Mouse (Mus musculus) CD4-positive, CD25-positive, alpha-beta regulatory T cell, adult 2 months (primary cell): ENCODE results near the gene Srrm3.

Source experiments
- DNase-seq: peaks from one replicate; pipeline ENCODE4 v3.0.0-alpha.2; 2012; ENCODE audit warnings: low read depth, low spot score

Gene Srrm3

DNA sequence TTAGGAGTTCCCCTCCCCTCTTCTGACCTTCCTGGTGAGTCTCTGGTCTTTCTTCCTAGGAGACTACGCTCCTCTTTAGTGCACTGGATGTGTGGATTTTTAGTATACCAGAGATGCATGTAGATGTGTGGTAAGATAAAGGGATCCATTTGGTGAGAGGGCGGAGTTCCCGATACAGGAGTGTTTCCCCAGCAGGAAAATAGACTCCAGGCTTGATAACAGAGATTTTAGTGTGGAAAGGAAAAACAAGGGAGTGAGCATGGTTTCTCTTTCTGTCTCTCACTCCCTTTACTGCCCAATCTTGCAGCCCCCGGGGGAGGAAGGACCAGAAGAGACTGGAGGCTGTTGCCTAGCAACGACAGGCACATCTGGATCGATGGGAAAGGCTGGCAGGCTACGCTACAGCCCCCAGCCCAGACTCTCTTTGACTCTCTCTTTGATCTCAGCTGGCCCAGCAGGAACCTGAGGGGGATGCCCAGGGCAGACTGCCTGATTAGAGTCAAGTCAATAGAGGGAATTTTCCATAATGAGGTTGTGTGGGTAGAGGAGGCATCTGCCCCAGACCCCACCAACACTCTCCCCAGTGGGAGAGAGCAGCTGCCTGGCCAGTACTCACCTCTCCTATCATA is 15.7 kb downstream of the Srrm3 start:
- no peak for DNase-seq

DNA sequence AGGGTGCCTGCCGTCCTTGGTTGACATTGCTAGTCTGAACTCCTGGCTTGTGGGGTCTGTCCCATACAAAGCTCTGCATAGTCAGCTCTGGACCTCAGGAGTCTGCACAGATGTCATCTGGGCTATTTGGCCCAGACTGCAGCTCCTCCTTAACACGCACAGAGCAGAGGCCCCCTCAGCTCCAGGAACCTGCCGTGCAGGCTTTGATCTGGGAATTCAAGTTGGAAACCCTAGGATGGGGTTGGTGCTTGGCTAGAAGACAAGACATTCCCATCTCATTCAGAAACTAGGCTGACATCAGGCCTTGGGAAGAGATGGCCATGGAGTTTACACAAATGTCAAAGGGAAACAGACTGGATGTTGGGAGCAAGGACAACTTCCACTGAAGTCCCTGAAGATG is 17.8 kb downstream of the Srrm3 start:
- DNase-seq: no peak

DNA sequence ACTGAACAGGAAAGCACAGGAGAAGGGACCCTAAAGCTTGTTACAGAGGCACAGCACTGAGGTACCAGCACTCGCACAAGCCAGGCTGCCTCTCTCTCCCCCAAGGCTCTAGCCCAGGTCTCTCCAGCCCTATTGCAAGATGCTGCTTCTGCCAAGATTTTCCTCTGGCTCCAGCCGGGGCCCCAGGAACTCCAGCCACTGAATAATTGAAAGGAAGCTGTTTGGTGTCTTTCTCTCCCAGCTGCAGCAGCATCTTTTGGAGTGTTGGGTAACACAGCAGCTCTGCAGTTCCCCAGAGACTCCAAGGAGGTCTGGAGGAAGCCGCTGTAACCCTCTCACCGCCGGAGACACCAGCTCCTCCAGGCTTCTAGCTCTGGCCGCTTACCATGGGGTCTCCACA is 19.5 kb downstream of the Srrm3 start:
- DNase-seq: no peak

DNA sequence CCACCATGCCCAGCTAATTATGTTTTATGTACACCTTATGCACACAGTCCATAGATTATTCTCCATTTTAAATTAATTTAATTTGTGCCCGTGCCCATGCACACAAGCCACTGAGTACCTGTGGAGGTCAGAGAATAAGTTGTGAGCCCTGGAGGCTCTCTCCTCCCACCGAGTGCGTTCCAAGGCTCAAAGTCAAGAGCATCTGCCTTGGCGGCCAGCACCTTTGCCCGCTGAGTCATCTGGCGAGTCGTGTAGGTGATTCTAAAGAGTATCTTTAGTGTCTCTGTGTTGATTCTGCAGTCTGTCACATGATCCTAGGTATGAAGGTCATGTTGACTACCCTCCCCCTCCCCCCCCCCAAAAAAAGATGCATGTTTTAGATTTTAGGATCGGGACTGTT is 22.7 kb downstream of the Srrm3 start:
- no peak for DNase-seq

DNA sequence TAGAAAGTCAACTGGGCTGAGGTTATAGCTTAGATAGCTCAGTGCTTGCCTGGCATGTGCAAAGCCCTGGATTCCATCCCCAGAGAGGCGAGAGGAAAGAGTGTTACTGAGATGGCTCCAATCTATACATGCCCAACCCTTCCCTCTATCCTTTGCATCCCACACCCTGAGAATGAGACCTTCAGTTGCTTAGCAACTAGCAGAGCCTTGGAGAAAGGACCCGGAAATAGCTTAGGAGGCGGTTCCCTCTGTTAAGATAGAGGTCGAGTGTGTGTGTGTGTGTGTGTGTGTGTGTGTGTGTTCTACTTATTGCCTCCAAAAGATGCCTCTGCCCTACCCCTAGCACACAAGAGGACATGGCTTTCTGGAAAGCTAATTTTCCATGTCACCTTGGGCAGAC is 26.0 kb downstream of the Srrm3 start:
- DNase-seq: no peak

DNA sequence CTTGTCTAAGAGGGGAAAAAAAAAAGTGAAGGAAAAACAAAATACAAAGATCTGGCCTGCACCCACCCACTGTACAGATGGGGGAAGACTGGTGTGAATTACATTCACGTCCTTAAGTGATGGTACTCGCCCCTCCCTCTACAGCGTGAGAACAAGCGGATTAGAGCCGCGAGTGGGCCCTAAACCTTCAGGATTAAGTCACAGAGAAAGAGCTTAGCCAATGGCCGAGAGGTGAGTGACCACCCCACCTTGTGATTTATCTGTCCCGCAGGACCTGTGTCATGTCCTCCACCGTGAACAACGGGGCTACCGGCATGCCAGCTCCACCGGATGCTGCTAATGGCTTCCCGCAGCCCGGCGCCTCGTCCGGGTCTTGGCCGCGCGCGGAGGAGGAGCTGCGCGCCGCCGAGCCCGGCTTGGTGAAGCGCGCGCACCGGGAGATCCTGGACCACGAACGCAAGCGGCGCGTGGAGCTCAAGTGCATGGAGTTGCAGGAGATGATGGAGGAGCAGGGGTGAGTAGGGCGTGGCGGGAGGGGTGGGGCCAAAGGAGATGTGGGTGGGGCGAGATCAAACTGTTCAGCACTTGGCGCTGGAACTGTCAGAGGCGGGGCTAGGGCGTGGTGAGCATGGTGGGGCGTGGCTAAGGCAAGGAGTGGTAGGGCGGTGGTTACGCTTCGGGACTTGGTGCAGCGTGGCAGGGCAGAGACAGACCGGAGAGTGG is 28.2 kb downstream of the Srrm3 start:
- peak; percentile 85 for DNase-seq

DNA sequence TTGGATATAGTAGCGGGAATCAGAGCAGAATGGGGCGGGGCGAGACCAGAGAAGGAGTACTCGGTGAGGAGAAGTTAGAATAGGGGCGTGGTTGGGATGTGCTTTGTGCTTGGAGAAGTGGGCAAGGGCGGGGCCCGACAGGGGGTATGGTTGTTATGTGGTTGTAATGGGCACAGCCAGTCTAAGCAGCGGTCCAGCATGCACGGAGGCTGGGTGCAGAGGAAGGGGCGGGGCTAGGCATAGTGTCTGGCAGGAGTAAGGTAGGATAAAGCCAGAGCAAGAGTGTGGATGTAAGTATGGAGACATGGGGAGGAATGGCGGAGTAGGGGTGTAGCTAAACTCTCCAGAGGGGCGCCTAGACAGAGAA is 28.8 kb downstream of the Srrm3 start:
- no peak for DNase-seq

DNA sequence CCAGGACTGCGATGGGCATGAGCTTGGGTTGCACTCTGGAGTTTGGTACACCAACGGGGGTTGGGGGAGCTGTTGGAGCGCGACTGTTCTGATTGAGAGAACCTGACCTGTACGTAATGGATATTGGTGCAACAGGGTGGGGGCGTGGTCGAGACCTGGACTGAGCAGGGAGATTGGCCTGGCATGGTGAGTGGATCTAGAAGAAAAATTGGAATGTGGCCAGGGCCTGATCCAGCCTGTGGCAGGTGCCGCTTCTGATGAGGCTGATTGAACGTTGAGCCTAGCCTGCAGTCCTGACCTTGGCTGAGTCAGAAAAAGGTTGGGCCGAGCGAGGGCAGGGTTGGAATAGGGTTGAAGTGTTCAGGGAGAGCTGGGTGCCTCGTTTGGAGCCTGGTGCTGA is 29.3 kb downstream of the Srrm3 start:
- no peak for DNase-seq

DNA sequence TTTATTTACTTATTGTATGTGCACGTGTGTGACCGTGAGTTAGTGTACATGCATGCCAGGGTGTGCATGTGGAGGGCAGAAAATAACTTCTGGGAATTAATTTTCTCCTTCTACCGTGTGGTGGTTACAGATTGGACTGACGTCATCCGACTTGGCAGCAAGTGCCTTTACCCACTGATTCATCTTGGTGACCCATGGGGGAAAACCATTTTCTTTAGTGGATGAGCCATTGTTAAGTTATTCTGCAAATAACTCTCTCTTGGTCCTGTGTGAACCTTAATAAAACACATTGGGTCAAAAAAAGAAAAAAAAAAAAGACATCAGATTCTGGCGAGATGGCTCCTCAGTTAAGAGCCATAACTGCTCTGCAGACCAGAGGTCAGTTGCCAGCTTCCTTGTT is 35.0 kb downstream of the Srrm3 start:
- no peak for DNase-seq

DNA sequence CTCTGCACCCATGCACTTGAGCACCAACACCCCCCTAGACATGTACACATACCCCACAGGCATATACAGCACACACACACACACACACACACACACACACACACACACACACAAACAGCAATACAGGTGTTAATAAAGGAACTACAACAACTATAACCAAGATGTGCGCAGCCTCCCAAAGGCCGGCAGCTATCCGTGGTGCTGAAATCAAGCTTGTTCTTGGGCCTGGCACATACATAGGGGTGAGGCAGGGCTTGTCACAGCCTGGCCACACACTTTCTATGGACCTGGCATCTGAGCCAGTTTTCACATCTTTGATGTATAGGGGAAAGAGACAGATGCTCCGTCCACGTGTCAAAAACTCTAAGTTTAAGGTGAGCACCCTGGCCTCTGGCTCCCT is 36.7 kb downstream of the Srrm3 start:
- peak; percentile 32 for DNase-seq

DNA sequence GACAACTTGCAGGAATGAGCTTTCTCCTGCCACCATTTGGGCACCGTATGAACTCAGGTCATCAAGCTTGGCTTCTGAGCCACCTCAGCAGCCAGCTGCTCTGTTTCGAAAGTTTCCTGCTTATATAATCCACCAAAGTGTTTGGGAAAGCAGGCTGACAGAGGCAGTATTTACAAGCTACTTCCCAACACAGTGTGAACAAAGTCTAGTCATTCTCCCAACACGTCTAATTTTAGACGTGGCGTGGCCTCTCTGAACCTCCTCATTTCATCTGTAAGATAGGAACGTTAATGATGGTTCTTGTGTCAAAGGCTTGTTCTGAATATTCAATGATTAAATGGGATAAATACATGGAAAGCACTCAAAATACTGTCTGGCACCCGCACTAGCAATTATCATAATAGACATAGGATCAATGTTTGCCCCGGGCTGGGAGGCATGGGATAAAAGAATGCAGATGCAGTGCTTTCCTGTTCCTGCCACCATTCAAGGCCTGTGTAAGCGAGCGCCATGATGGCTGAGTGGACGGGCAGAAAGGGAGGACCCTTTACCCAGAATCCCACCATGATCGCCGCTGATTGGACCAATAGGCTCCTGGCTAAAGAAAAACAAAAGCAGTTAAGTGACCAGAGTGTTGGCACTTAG is 39.1 kb downstream of the Srrm3 start:
- no peak for DNase-seq

DNA sequence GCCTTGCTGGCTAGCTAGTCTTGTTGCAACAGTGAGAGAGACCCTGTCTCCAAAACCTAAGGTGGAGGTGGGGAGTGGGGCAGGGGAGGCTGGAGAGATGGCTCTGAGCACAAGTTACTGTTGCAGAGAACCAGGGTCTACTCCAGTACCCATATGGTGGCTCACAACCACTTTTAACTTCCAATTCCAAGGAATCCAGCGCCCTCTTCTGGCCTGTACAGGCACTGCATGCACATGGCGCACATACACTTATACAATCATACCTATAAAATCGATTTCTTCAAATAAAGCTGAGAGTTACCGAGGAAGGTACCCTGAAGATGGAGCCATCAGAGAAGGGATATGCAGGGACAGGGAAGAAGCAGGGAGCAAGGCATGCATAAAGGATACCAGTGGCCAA is 40.8 kb downstream of the Srrm3 start:
- DNase-seq: no peak

DNA sequence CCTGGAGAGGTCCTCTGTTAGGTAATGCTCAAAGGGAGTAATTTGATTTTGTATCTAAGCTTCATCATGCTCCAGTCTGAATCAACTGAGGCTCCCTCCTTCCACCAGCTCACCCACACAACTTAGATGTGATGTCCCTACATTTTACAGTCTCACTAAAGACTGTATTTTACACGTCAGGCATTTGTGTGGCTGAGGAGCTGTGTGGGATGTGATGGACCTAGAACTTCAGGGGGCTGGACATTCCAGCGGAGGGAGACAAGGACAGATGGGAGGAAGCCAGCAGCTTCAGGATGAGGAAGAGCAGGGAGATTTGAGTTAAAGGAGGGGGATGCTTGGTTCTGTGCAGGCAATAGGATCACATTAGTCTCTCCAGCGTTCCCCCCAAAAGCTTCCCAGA is 41.2 kb downstream of the Srrm3 start:
- DNase-seq: no peak

DNA sequence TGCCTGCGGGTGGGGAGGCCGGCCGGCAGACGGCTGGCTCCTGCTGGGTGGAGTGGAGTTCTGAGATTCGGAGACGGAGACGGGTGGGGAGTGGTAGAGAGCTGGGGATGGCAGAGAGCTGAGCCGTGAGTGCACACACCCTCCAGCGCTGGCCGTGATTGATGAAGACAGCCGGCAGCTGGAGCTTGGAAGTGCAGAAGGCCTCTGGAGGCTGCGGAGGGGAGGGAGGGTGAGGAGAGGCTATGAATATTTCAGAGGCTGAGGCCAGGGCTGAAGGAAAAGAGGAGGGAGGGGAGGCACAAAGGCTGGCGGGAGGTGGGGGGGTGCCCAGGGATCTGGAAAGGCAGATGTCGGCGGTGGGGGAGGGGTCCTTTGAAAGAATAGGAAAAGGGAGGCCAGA is 44.3 kb downstream of the Srrm3 start:
- DNase-seq: no peak

DNA sequence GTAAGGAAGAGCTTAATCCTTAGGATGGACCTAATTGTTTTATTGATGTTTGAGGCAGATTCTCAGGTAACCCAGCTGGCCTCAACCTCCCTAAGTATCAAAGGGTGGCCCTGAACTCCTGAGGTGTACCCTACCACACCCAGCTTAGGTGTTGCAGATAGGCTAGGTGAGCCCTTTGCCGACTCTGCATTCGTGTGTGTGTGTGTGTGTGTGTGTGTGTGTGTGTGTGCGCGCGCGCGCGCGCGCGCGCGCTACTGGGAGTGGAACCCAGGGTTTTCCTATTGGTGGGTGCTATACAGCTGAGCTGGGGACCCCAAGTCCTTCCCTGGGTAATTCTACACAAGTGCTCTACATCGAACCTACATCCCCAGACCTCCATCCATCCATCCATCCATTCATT is 44.8 kb downstream of the Srrm3 start:
- no peak for DNase-seq

DNA sequence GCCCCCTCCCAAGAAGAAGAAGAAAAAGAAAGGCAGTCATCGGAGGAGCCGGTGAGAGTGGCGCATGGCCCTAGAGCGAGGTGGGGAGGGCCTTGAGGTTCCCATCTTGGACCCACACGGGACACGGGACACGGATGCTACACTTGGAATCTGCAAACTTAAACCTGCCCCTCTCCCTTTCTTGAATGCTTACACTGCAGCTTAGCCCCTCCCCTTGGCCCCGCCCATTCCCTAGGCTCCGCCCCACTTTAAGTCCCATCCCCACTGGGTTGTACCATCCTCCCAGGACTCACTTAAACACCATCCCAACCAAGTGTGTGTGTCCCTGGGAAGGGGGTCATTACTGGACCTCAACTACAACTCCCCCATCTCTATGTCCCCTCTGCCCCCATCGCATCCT is 45.7 kb downstream of the Srrm3 start:
- peak; percentile 30 for DNase-seq

DNA sequence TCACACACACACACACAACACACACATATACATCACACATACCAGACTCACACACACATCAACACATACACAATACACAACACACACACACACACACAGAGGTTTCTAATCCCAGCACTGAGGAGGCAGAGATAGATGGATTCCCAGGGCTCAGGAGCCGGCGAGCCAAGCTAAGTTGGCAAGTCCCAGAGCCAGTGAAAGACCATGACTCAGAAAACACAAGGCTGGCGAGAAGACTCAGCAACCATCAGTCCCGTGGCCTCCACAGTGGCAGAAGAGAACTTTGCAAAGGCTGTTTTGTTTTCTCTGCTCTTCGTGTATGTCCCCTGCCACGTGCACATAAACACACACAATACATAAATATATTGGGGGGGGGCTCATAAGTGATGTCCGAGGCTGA is 47.0 kb downstream of the Srrm3 start:
- DNase-seq: no peak

DNA sequence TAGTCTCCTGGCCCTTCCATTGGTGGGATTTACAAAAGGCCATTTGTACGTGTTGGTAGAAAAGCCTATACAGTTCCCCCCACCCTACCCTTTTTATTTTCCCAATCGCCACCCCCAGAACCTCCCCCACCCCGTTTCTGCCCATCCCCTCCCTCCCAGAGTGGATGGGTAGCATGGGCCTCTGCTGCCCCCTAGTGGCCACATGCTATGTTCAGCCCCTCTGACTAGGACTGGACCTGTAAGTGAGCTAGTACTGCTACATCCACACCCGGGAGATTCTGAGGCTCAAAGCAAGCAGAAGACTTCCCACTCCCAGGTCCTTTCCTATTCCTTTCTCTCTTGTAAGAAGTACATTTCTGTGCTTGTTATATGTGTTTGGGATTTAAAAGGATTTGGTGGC is 48.5 kb downstream of the Srrm3 start:
- DNase-seq: peak; percentile 84

DNA sequence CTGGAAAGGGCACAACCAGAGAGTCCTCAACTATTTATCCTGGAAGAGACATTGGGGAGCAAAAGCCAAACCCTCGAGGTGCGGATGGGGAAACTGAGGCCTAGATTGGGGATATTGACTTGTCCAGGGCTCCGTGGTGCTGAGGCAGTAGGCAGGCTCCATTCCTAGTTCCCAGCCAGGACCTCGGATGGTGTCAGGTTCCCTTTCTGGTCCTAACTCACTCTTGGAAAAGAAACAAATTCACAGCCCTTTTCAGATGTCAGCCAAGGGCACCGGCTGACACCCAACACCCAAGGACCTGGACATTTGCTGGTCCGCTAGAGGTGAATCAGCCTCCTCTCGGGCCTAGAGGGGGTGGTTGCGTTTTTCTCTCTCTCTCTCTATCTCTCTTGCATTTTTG is 60.0 kb downstream of the Srrm3 start:
- DNase-seq: no peak

DNA sequence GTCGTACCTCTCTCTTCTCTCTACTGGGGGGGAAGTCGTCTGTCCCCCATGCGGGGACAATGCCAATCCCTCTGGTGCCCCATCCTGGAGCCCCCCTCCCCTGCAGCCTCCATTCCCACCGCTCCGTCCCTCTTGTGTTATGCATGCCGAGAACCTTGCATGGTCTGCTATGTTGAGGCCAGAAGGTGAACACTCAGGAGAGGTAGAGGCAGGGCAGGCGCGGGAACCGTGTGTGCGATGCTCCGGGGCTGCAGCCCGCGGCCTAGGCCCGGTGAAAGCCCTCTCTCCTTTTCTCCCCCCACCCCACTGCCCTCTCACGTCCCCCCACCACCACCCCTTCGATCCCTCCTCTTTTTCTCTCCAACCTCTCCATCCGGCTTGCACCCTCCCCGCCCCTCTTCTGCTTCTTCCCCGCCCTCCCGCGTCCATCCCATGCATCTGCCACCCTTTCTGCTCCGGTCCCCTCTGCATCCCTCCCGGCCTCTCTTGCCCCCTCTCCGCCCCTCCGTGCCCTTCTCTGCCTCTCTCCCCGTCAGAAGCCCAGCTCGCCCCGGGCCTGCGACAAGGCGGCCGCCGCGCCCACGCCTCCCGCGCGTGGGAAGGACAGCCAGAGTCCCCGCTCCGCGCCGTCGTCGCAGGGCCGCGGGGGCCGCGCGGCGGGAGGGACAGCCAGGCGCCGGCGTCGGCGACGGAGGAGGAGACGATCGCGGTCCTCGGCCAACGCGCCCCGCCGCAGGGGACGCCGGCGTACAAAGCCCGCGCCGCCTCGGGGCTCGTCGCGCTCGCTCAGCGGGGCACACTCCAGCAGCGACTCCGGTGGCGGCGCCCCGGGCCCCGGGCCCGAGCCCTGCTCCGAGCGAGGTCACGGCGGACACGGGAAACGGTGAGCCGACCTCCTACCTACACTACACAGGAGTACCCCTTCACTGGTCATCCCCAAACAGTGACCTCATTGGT is 61.2 kb downstream of the Srrm3 start:
- DNase-seq: peak; percentile 27

DNA sequence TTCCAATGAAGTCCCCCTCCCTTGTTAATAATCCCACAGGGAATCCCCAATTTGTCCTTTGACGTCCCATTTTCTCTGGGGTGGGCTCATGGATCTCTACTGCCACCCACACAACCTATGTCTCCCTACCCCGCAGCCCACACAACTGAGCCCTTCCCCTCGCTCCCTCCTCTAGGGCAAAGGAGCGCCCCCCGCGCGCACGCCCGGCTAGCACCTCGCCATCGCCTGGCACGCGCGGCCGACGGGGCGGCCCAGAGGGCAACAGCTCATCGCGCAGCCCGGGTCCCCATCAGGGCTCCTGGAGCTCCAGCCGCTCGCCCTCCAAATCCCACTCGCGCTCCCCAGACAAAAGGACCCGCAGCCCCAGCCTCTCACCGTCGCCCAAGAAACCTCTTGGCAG is 62.0 kb downstream of the Srrm3 start:
- DNase-seq: no peak
